Mouse (Mus musculus) CH12.LX (cell line): ENCODE results near the gene Medag.

Source experiments
- CHD2 ChIP-seq: IDR thresholded peaks from 2 replicates; pipeline ENCODE4 v1.6.1; 2011; ENCODE audit warnings: low read length, improper control_type of control experiment
- CTCF ChIP-seq, 2 experiments: IDR thresholded peaks in 1 of 2; conservative IDR thresholded peaks in 1 of 2; 2 replicates each; pipeline ENCODE4 v1.5.1; 2011 to 2012; ENCODE audit warnings: low read depth in 2 of 2, low read length in 2 of 2, improper control_type of control experiment in 1 of 2, inconsistent platforms in 1 of 2, mild to moderate bottlenecking in 1 of 2, moderate library complexity in 1 of 2
- JUND ChIP-seq: conservative IDR thresholded peaks from 2 replicates; pipeline ENCODE4 v1.6.1; 2011; ENCODE audit warnings: low read depth, low read length, improper control_type of control experiment
- MAZ ChIP-seq: IDR thresholded peaks from 2 replicates; pipeline ENCODE4 v1.6.1; 2012; ENCODE audit warnings: low read depth, mild to moderate bottlenecking, inconsistent platforms, low read length, improper control_type of control experiment, moderate library complexity
- NELFE ChIP-seq: IDR thresholded peaks from 2 replicates; pipeline ENCODE4 v1.6.1; 2011; ENCODE audit warnings: low read depth, low read length, improper control_type of control experiment
- RCOR1 ChIP-seq: conservative IDR thresholded peaks from 2 replicates; pipeline ENCODE4 v1.6.1; 2012; ENCODE audit warnings: low read depth, mild to moderate bottlenecking, inconsistent platforms, low read length, improper control_type of control experiment

- TF ChIP-seq JUND (no peak), MAZ (no peak), CTCF (conservative IDR thresholded peaks at IDR 0.05 in 1 of 2, IDR thresholded peaks at IDR 0.05 in 1 of 2; ENCODE audit: low read depth in 2 of 2, low read length in 2 of 2) (no peak), CHD2 (no peak), NELFE (no peak), RCOR1 (no peak)
These were observed 28.1 kb downstream of the Medag start, which contains the start of gene Tex26 for GRCm38 (mm10) chr5:149439531-149440179.
